Comparison of ENCODE assay signal across 11 mouse cellular contexts in genomic region chr9:43384400-43384799, GRCm38 (mm10).
"Had no signal": no experiment of that assay in that cellular context is flagged by ENCODE, and none has a peak within 500 bp of the region (broad histone marks: within the 10 kb centered on the region; RNA-seq: fewer than 3 reads in every experiment).

No protein-coding gene starts in this region.

- H3K36me3 ChIP-seq: limb, embryonic 13.5 days; stomach, embryonic 15.5 days had no signal

- H3K4me3 ChIP-seq: limb, embryonic 13.5 days; stomach, embryonic 15.5 days had no signal

- H3K27me3 ChIP-seq: limb, embryonic 13.5 days; stomach, embryonic 15.5 days had no signal

- H3K9me3 ChIP-seq: limb, embryonic 13.5 days; stomach, embryonic 15.5 days had no signal

- H3K4me2 ChIP-seq: limb, embryonic 13.5 days; stomach, embryonic 15.5 days had no signal

- H3K9ac ChIP-seq: limb, embryonic 13.5 days; liver, embryonic 14.5 days; stomach, embryonic 15.5 days had no signal

- DNase-seq: kidney, adult 11 months; kidney, adult 9 months; kidney, postnatal 36 days; layer of hippocampus, adult 9-11 months; layer of hippocampus, postnatal 36 days; lung, adult 18-20 months; right cerebral cortex, postnatal 14 days had no signal

- H3K4me1 ChIP-seq: limb, embryonic 13.5 days; stomach, embryonic 15.5 days had no signal

- H3K27ac ChIP-seq: kidney, postnatal 0 days; limb, embryonic 13.5 days; liver, embryonic 14.5 days; stomach, embryonic 15.5 days had no signal
